Mouse (Mus musculus) lung, embryonic 14.5 days (tissue): ENCODE results near the gene Tnrc6a. TPM values are rescaled to one million over a fixed set of nuclear protein-coding genes. Genes with fewer than 3 reads are reported as not detected.

Source experiments
- ATAC-seq: fragments of 200-750 bp; cut with Nextera tagmentation; 2 replicates; pipeline ENCODE4 v1.8.0; 2017; ENCODE audit warnings: mild to moderate bottlenecking, moderate TSS enrichment, moderate library complexity; ENCODE audit not compliant: insufficient read depth
- DNase-seq: peaks from one replicate; pipeline ENCODE4 v3.0.0-alpha.2; 2015
- H3K27ac ChIP-seq: fragments of 300-500 bp; sonication (generic); 2 replicates; pipeline ENCODE4 v1.5.1; 2014; ENCODE audit warnings: low read depth, mild to moderate bottlenecking, moderate library complexity
- H3K27me3 ChIP-seq: fragments of 300-500 bp; sonication (generic); 2 replicates; pipeline ENCODE4 v1.6.1; 2014; ENCODE audit warnings: low read length, control low read depth; ENCODE audit not compliant: insufficient read depth
- H3K36me3 ChIP-seq: fragments of 300-500 bp; sonication (generic); 2 replicates; pipeline ENCODE4 v1.6.1; 2014; ENCODE audit warnings: control low read depth; ENCODE audit not compliant: insufficient read depth
- H3K4me1 ChIP-seq: fragments of 300-500 bp; sonication (generic); 2 replicates; pipeline ENCODE4 v1.6.1; 2014; ENCODE audit warnings: antibody characterized with exemption, control low read depth; ENCODE audit not compliant: insufficient read depth
- H3K4me2 ChIP-seq: fragments of 300-500 bp; sonication (generic); 2 replicates; pipeline ENCODE4 v1.6.1; 2014; ENCODE audit warnings: mild to moderate bottlenecking
- H3K4me3 ChIP-seq: fragments of 300-500 bp; sonication (generic); 2 replicates; pipeline ENCODE4 v1.5.1; 2014; ENCODE audit warnings: low read depth, low read length
- H3K9ac ChIP-seq: fragments of 300-500 bp; sonication (generic); 2 replicates; pipeline ENCODE4 v1.6.1; 2014
- H3K9me3 ChIP-seq: fragments of 300-500 bp; sonication (generic); 2 replicates; pipeline ENCODE4 v1.6.1; 2016; ENCODE audit warnings: low read depth, low read length, control low read depth
- CTCF ChIP-seq: IDR thresholded peaks from 2 replicates; pipeline ENCODE4 v1.5.1; 2016; ENCODE audit warnings: antibody characterized with exemption, low read depth
- WGBS: fragments of 180-500 bp; shearing (Covaris S2); extraction: QIAGEN DNeasy Blood & Tissue Kit; methylation state at CpG from one replicate; pipeline ENCODE4 v1.1.7; 2014; 5-methylcytosine and 5-hydroxymethylcytosine counted together
- polyA plus RNA-seq: library from polyadenylated mRNA; unstranded; fragments of >200 nt; fragmentation: Nextera tagmentation; extraction: Ambion mirVana; gene quantifications from 2 replicates; pipeline ENCODE4 v1.2.1, GENCODE M21; 2014

The Tnrc6a gene
- polyA plus RNA-seq, 1 experiment from 2014 or later = 47.6 TPM

- Histone ChIP-seq H3K4me3 (no peak overlapping the region), H3K4me2 (no peak overlapping the region), H3K9me3 (no peaks in the 10 kb centered on the region), H3K4me1 (no peaks in the 10 kb centered on the region), H3K36me3 (peaks cover 99% of the 10 kb centered on the region), H3K27ac (no peak overlapping the region), H3K9ac (no peak overlapping the region), H3K27me3 (no peaks in the 10 kb centered on the region)
- 81% methylated on average over 6 of the region's 6 CpGs for WGBS
- DNase-seq = peak; percentile 18
- no peak for TF ChIP-seq CTCF
- ATAC-seq = no peak
Observed at GRCm38 (mm10) chr7:123186463-123186862, 62.8 kb downstream of the Tnrc6a start.

GRCm38 (mm10) chr7:123187246-123187645, 63.6 kb downstream of the Tnrc6a start:
- no peak overlapping the region for H3K9ac ChIP-seq
- H3K27me3 ChIP-seq = no peaks in the 10 kb centered on the region
- peaks cover 99% of the 10 kb centered on the region for H3K36me3 ChIP-seq
- 48% methylated on average over 4 of the region's 4 CpGs for WGBS
- no peak for TF ChIP-seq CTCF
- ATAC-seq (no peak), DNase-seq (no peak)
- H3K4me2 ChIP-seq = no peak overlapping the region
- no peaks in the 10 kb centered on the region for H3K9me3 ChIP-seq
- no peaks in the 10 kb centered on the region for H3K4me1 ChIP-seq
- H3K4me3 ChIP-seq = no peak overlapping the region
- H3K27ac ChIP-seq = no peak overlapping the region

GRCm38 (mm10) chr7:123188462-123188861, 64.8 kb downstream of the Tnrc6a start:
- H3K4me3 ChIP-seq = no peak overlapping the region
- no peak for ATAC-seq
- WGBS = 83% methylated on average over 3 of the region's 3 CpGs

GRCm38 (mm10) chr7:123189762-123190161, 66.1 kb downstream of the Tnrc6a start:
- ATAC-seq (no peak), DNase-seq (no peak)
- H3K9ac ChIP-seq = no peak overlapping the region
- H3K4me1 ChIP-seq = no peaks in the 10 kb centered on the region
- H3K36me3 ChIP-seq = peaks cover 90% of the 10 kb centered on the region
- no peaks in the 10 kb centered on the region for H3K9me3 ChIP-seq
- H3K27me3 ChIP-seq = no peaks in the 10 kb centered on the region
- no peak for TF ChIP-seq CTCF
- no peak overlapping the region for H3K4me3 ChIP-seq
- H3K27ac ChIP-seq = no peak overlapping the region
- 95% methylated on average over 8 of the region's 8 CpGs for WGBS
- H3K4me2 ChIP-seq = no peak overlapping the region

More at GRCm38 (mm10) chr7:123188462-123188861, 64.8 kb downstream of the Tnrc6a start:
- Histone ChIP-seq H3K4me1 (no peaks in the 10 kb centered on the region), H3K9ac (no peak overlapping the region), H3K27ac (no peak overlapping the region), H3K4me2 (no peak overlapping the region), H3K36me3 (peaks cover 99% of the 10 kb centered on the region), H3K27me3 (no peaks in the 10 kb centered on the region), H3K9me3 (no peaks in the 10 kb centered on the region)
- TF ChIP-seq CTCF = no peak
- DNase-seq = no peak

- ATAC-seq (no peak), DNase-seq (no peak)
- no peak overlapping the region for H3K9ac ChIP-seq
- H3K4me1 ChIP-seq = no peaks in the 10 kb centered on the region
- no peak overlapping the region for H3K27ac ChIP-seq
- H3K27me3 ChIP-seq = no peaks in the 10 kb centered on the region
- no peak overlapping the region for H3K4me2 ChIP-seq
- peaks cover 76% of the 10 kb centered on the region for H3K36me3 ChIP-seq
- H3K9me3 ChIP-seq = no peaks in the 10 kb centered on the region
- TF ChIP-seq CTCF = no peak
- WGBS = 91% methylated on average over 5 of the region's 5 CpGs
- H3K4me3 ChIP-seq = no peak overlapping the region
Observed at GRCm38 (mm10) chr7:123191731-123192130, 68.0 kb downstream of the Tnrc6a start.

- H3K4me3 ChIP-seq = no peak overlapping the region
- H3K27ac ChIP-seq = no peak overlapping the region
- H3K4me1 ChIP-seq = no peaks in the 10 kb centered on the region
- ATAC-seq (no peak), DNase-seq (no peak)
- TF ChIP-seq CTCF = no peak
- no peak overlapping the region for H3K4me2 ChIP-seq
- WGBS = 91% methylated on average over 12 of the region's 12 CpGs
- H3K9ac ChIP-seq = no peak overlapping the region
- H3K9me3 ChIP-seq = no peaks in the 10 kb centered on the region
- peaks cover 62% of the 10 kb centered on the region for H3K36me3 ChIP-seq
- no peaks in the 10 kb centered on the region for H3K27me3 ChIP-seq
Observed at GRCm38 (mm10) chr7:123193201-123193600, 69.5 kb downstream of the Tnrc6a start.

- 87% methylated on average over 8 of the region's 8 CpGs for WGBS
- no peak overlapping the region for H3K4me3 ChIP-seq
- no peak for TF ChIP-seq CTCF
- no peak for ATAC-seq
- DNase-seq = no peak
- no peaks in the 10 kb centered on the region for H3K27me3 ChIP-seq
- no peak overlapping the region for H3K9ac ChIP-seq
- H3K36me3 ChIP-seq = peaks cover 47% of the 10 kb centered on the region
- no peak overlapping the region for H3K4me2 ChIP-seq
- H3K27ac ChIP-seq = no peak overlapping the region
- H3K9me3 ChIP-seq = no peaks in the 10 kb centered on the region
- no peaks in the 10 kb centered on the region for H3K4me1 ChIP-seq
Observed at GRCm38 (mm10) chr7:123194696-123195095, 71.0 kb downstream of the Tnrc6a start.

- Histone ChIP-seq H3K36me3 (peaks cover 29% of the 10 kb centered on the region), H3K27me3 (no peaks in the 10 kb centered on the region), H3K9me3 (no peaks in the 10 kb centered on the region), H3K4me2 (no peak overlapping the region), H3K9ac (no peak overlapping the region), H3K4me1 (no peaks in the 10 kb centered on the region), H3K27ac (no peak overlapping the region), H3K4me3 (no peak overlapping the region)
- no peak for TF ChIP-seq CTCF
- ATAC-seq (no peak), DNase-seq (no peak)
- 71% methylated on average over 5 of the region's 5 CpGs for WGBS
Observed at GRCm38 (mm10) chr7:123196432-123196831, 72.7 kb downstream of the Tnrc6a start.
